Mouse (Mus musculus) induced T-regulatory cell, adult 2 months (primary cell): ENCODE data around the gene Ldlrad3.

Source experiments
- DNase-seq: peaks from one replicate; pipeline ENCODE4 v3.0.0-alpha.2; 2012; ENCODE audit warnings: low read depth

Gene Ldlrad3

GRCm38 (mm10) chr2:102116521-102117401 lies 69.4 kb downstream of the Ldlrad3 start:
- DNase-seq, result no peak

- no peak for DNase-seq
Measured at GRCm38 (mm10) chr2:102113801-102114200, 72.4 kb downstream of the Ldlrad3 start.

- no peak for DNase-seq
Measured at GRCm38 (mm10) chr2:102113323-102113722, 72.9 kb downstream of the Ldlrad3 start.

- DNase-seq, result no peak
Measured at GRCm38 (mm10) chr2:102111906-102112499, 74.2 kb downstream of the Ldlrad3 start.

- DNase-seq, result no peak
Measured at GRCm38 (mm10) chr2:102110306-102110705, 75.9 kb downstream of the Ldlrad3 start.

GRCm38 (mm10) chr2:102107280-102107679 lies 78.9 kb downstream of the Ldlrad3 start:
- DNase-seq, result peak; percentile 14

- no peak for DNase-seq
Measured at GRCm38 (mm10) chr2:102106728-102107127, 79.5 kb downstream of the Ldlrad3 start.

- DNase-seq, result no peak
Measured at GRCm38 (mm10) chr2:102105454-102105853, 80.7 kb downstream of the Ldlrad3 start.

GRCm38 (mm10) chr2:102103955-102104354 lies 82.2 kb downstream of the Ldlrad3 start:
- no peak for DNase-seq

- no peak for DNase-seq
Measured at GRCm38 (mm10) chr2:102100490-102100889, 85.7 kb downstream of the Ldlrad3 start.

GRCm38 (mm10) chr2:102099702-102100450 lies 86.3 kb downstream of the Ldlrad3 start:
- no peak for DNase-seq

GRCm38 (mm10) chr2:102099261-102099660 lies 86.9 kb downstream of the Ldlrad3 start:
- DNase-seq, result no peak

GRCm38 (mm10) chr2:102094773-102095172 lies 91.4 kb downstream of the Ldlrad3 start:
- DNase-seq, result no peak

- DNase-seq, result no peak
Measured at GRCm38 (mm10) chr2:102094281-102094680, 91.9 kb downstream of the Ldlrad3 start.

- no peak for DNase-seq
Measured at GRCm38 (mm10) chr2:102092579-102092978, 93.6 kb downstream of the Ldlrad3 start.

GRCm38 (mm10) chr2:102091516-102092350 lies 94.5 kb downstream of the Ldlrad3 start:
- DNase-seq, result peak; percentile 57

- DNase-seq, result no peak
Measured at GRCm38 (mm10) chr2:102087787-102088186, 98.4 kb downstream of the Ldlrad3 start.

GRCm38 (mm10) chr2:102086583-102086982 lies 99.6 kb downstream of the Ldlrad3 start:
- no peak for DNase-seq

GRCm38 (mm10) chr2:102082782-102083181 lies 103.4 kb downstream of the Ldlrad3 start:
- DNase-seq, result no peak

- DNase-seq, result peak; percentile 64
Measured at GRCm38 (mm10) chr2:102077554-102077953, 108.6 kb downstream of the Ldlrad3 start.

- no peak for DNase-seq
Measured at GRCm38 (mm10) chr2:102076237-102076636, 109.9 kb downstream of the Ldlrad3 start.
